Mouse (Mus musculus): ENCODE measurements at regions not wholly inside any gene's neighbourhood (a gene's known extent, or its start where the extent isn't known, plus 50 kb on each side); places are given as distances from the start of the nearest gene placed in this dataset.

DNA sequence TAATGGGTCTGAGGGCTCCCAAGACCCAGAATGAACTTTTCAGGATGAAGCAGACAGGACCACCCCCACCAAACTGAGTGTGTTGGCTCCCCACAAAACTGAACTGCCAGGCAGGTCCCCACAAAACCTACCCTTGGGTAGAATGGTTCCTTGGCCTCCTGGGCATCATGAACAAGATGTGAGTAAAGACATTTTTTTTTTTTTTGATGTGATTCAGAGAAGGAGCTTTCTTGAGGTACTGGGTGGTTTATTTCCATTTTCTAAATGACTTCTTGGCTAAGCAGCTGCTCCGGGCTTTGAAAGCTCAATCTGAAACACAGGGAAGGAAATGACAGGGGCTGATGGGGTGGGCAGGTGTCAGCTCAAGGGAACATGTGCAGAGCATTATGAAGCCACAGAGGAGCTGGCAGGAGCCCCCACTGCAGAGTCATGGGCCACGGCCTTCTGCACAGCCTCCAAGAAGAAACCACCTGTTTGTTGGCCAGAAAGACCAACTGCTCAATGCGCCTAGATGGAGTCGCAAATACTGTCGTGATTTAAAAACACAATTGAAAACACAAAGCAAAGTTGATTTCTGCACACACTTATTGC is 86.2 kb upstream of the Rreb1 start:
- Histone ChIP-seq H3K4me2 (ENCODE audit: insufficient read depth, low read depth, poor library complexity, severe bottlenecking) (peak overlapping the region; percentile 29), H3K27ac (ENCODE audit: insufficient read depth, low read depth) (no peak overlapping the region), H3K79me2 (replicated peaks; ENCODE audit: control insufficient read depth, extremely low read depth, insufficient read depth, poor library complexity, severe bottlenecking) (no peaks in the 10 kb centered on the region), H3K9me3 (replicated peaks; ENCODE audit: low read length) (peaks cover 8% of the 10 kb centered on the region), H3K9ac (ENCODE audit: insufficient read depth, low read depth) (no peak overlapping the region), H3K4me3 (replicated peaks in 1 of 3; ENCODE audit: low read depth in 2 of 3, low read length in 2 of 3, poor library complexity in 1 of 3) (no peak overlapping the region), H3K27me3 (replicated peaks) (peaks cover 3% of the 10 kb centered on the region), H3K4me1 (ENCODE audit: control insufficient read depth in 1 of 2, insufficient read depth in 2 of 2) (peaks cover 9 to 19% of the 10 kb centered on the region in 2 experiments), H3K36me3 (replicated peaks in 1 of 2; ENCODE audit: control insufficient read depth in 1 of 2, insufficient read depth in 1 of 2, low read length in 1 of 2) (no peaks in the 10 kb centered on the region)
- dilution Hi-C loops (cut with MboI; ENCODE audit: extremely low pct_ligation_motif_present, extremely low pct_unique_long_range_greater_than_20kb, low sequenced_read_pairs) (no loop called here), in situ Hi-C loops (cut with MboI; ENCODE audit: low pct_ligation_motif_present, low pct_unique_long_range_greater_than_20kb, low sequenced_read_pairs) (no loop called here)
- no peak for TF ChIP-seq KAT2A (IDR thresholded peaks at IDR 0.05; ENCODE audit: insufficient replicate concordance, low read length)
- TF ChIP-seq ZNF384 (IDR thresholded peaks at IDR 0.05; ENCODE audit: low read depth, low read length): peak; percentile 91
- peak; percentile 91 for TF ChIP-seq TCF12 (IDR thresholded peaks at IDR 0.05; ENCODE audit: low read depth, low read length)
- TF ChIP-seq MYC (IDR thresholded peaks at IDR 0.05; ENCODE audit: low read depth, low read length): 0 out of 2 replicates have a peak, but pooled peaks have one; percentile 26
- peak; percentile 73 for TF ChIP-seq BHLHE40 (IDR thresholded peaks at IDR 0.05; ENCODE audit: low read depth, low read length)
- peak; percentile 61 for TF ChIP-seq IRF4 (IDR thresholded peaks at IDR 0.05; ENCODE audit: low read depth, low read length)
- no peak for TF ChIP-seq NELFE (IDR thresholded peaks at IDR 0.05; ENCODE audit: low read depth, low read length)
- peak; percentile 71 for TF ChIP-seq EP300 (IDR thresholded peaks at IDR 0.05; ENCODE audit: low read length)
- peak; percentile 55; the same call in 1 of the 2 replicates for TF ChIP-seq MAX (IDR thresholded peaks at IDR 0.05; ENCODE audit: low read length)
- TF ChIP-seq ETS1 (conservative IDR thresholded peaks at IDR 0.05; ENCODE audit: low read depth, low read length): peak; percentile 80
- TF ChIP-seq MXI1 (IDR thresholded peaks at IDR 0.05; ENCODE audit: low read depth, low read length): peak; percentile 45; the same call in 1 of the 2 replicates
- DNase-seq (ENCODE audit: extremely low read depth): peak; percentile 84

DNA sequence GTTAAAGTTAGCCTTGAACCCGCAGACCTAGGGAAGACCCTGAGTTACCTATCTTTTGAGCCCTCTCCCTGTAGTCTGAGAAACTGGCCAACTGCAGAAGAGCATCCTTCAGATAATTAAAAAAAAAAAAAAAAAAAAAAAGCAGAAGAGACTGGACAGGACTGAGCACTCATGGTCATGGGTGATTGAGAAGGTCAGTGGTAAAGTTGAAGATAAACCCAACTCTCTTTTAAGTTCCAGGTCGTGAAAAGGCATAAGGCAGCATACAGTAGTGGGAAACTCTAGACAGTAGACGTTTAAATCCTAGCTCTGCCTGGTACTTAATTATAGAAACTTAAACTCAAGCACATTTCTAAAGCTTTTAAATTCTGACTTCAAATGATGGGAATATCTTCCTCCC is 84.6 kb upstream of the Rreb1 start:
- Histone ChIP-seq H3K79me2 (replicated peaks; ENCODE audit: control insufficient read depth, extremely low read depth, insufficient read depth, poor library complexity, severe bottlenecking) (no peaks in the 10 kb centered on the region), H3K4me1 (ENCODE audit: control insufficient read depth in 1 of 2, insufficient read depth in 2 of 2) (peaks cover 9 to 19% of the 10 kb centered on the region in 2 experiments), H3K36me3 (replicated peaks in 1 of 2; ENCODE audit: control insufficient read depth in 1 of 2, insufficient read depth in 1 of 2, low read length in 1 of 2) (no peaks in the 10 kb centered on the region), H3K27ac (ENCODE audit: insufficient read depth, low read depth) (no peak overlapping the region), H3K4me3 (replicated peaks in 1 of 3; ENCODE audit: low read depth in 2 of 3, low read length in 2 of 3, poor library complexity in 1 of 3) (no peak overlapping the region), H3K4me2 (ENCODE audit: insufficient read depth, low read depth, poor library complexity, severe bottlenecking) (no peak overlapping the region), H3K9me3 (replicated peaks; ENCODE audit: low read length) (peaks cover 8% of the 10 kb centered on the region), H3K9ac (ENCODE audit: insufficient read depth, low read depth) (no peak overlapping the region), H3K27me3 (replicated peaks) (peaks cover 3% of the 10 kb centered on the region)
- dilution Hi-C loops (cut with MboI; ENCODE audit: extremely low pct_ligation_motif_present, extremely low pct_unique_long_range_greater_than_20kb, low sequenced_read_pairs): no loop called here
- no peak for TF ChIP-seq MEF2A (IDR thresholded peaks at IDR 0.05; ENCODE audit: borderline replicate concordance, low read depth, low read length)
- TF ChIP-seq ZNF384 (IDR thresholded peaks at IDR 0.05; ENCODE audit: low read depth, low read length): 0 out of 2 replicates have a peak, but pooled peaks have one; percentile 29
- TF ChIP-seq CHD2 (IDR thresholded peaks at IDR 0.05; ENCODE audit: low read length): no peak
- no peak for TF ChIP-seq ZC3H11A (IDR thresholded peaks at IDR 0.05; ENCODE audit: low read depth, low read length)
- DNase-seq (ENCODE audit: extremely low read depth): no peak
- in situ Hi-C loops (cut with MboI; ENCODE audit: low pct_ligation_motif_present, low pct_unique_long_range_greater_than_20kb, low sequenced_read_pairs): no loop called here
